Mouse (Mus musculus): ENCODE data around the gene Rpp14. TPM values are rescaled to one million over a fixed set of nuclear protein-coding genes. Genes with fewer than 3 reads are reported as not detected.
A peak's percentile ranks its signal among the peaks of the same experiment; 100 is the strongest.

Rpp14 gene
- total RNA-seq, 2 experiments from 2014 or later = 28.0 to 28.9 TPM

GRCm38 (mm10) chr14:8052661-8053060 lies 27.5 kb upstream of the Rpp14 start:
- intact Hi-C loops (cut with DNase I) = no loop called here
- no peak for DNase-seq (ENCODE audit: low spot score in 2 of 2)

- intact Hi-C loops (cut with DNase I) = no loop called here
- no peak for DNase-seq (ENCODE audit: low spot score in 2 of 2)
Observed at GRCm38 (mm10) chr14:8054310-8055102, 25.7 kb upstream of the Rpp14 start.

GRCm38 (mm10) chr14:8056076-8056475 lies 24.1 kb upstream of the Rpp14 start:
- intact Hi-C loops (cut with DNase I) = no loop called here
- DNase-seq (ENCODE audit: low spot score in 2 of 2) = no peak

- DNase-seq (ENCODE audit: low spot score in 2 of 2) = no peak
- intact Hi-C loops (cut with DNase I) = no loop called here
Observed at GRCm38 (mm10) chr14:8059938-8060337, 20.2 kb upstream of the Rpp14 start.

GRCm38 (mm10) chr14:8062076-8062475 lies 18.1 kb upstream of the Rpp14 start:
- DNase-seq (ENCODE audit: low spot score in 2 of 2) = no peak
- intact Hi-C loops (cut with DNase I) = no loop called here

GRCm38 (mm10) chr14:8062537-8063301 lies 17.4 kb upstream of the Rpp14 start:
- peak; percentile 45 for DNase-seq (ENCODE audit: low spot score in 2 of 2)
- intact Hi-C loops (cut with DNase I) = no loop called here

GRCm38 (mm10) chr14:8063835-8064785 lies 16.1 kb upstream of the Rpp14 start:
- DNase-seq (ENCODE audit: low spot score in 2 of 2) = no peak
- intact Hi-C loops (cut with DNase I) = no loop called here

GRCm38 (mm10) chr14:8080718-8081117 lies 551 bp downstream of the Rpp14 start:
- no peak for DNase-seq (ENCODE audit: low spot score in 2 of 2)

GRCm38 (mm10) chr14:8082949-8083348 lies 2.8 kb downstream of the Rpp14 start:
- intact Hi-C loops (cut with DNase I) = no loop called here
- no peak for DNase-seq (ENCODE audit: low spot score in 2 of 2)

More at GRCm38 (mm10) chr14:8080718-8081117, 551 bp downstream of the Rpp14 start:
- intact Hi-C loops (cut with DNase I) = no loop called here

- no peak for DNase-seq (ENCODE audit: low spot score in 2 of 2)
- intact Hi-C loops (cut with DNase I) = no loop called here
Observed at GRCm38 (mm10) chr14:8089016-8089415, 8.8 kb downstream of the Rpp14 start.

- intact Hi-C loops (cut with DNase I) = loop anchor here (2.0 to 10.0 kb wide), 4 partner anchors 65 to 254 kb away; partner anchors contain the start of gene Pdhb
- DNase-seq (ENCODE audit: low spot score in 2 of 2) = peak in 1 of 2 experiments; percentile 78
Observed at GRCm38 (mm10) chr14:8092573-8092972, 12.4 kb downstream of the Rpp14 start.

- intact Hi-C loops (cut with DNase I) = loop anchor here (2.0 to 10.0 kb wide), 4 partner anchors 64 to 253 kb away; partner anchors contain the start of gene Pdhb
- DNase-seq (ENCODE audit: low spot score in 2 of 2) = no peak
Observed at GRCm38 (mm10) chr14:8093427-8093826, 13.3 kb downstream of the Rpp14 start.

- intact Hi-C loops (cut with DNase I) = loop anchor here (5.0 to 10.0 kb wide), 5 partner anchors 47 to 150 kb away; partner anchors contain the start of gene Pdhb
- no peak for DNase-seq (ENCODE audit: low spot score in 2 of 2)
Observed at GRCm38 (mm10) chr14:8094931-8095561, 14.9 kb downstream of the Rpp14 start.

- DNase-seq (ENCODE audit: low spot score in 2 of 2) = no peak
- intact Hi-C loops (cut with DNase I) = loop anchor here (5.0 to 10.0 kb wide), 3 partner anchors 47 to 149 kb away; no protein-coding TSS in a partner anchor
Observed at GRCm38 (mm10) chr14:8095562-8095950, 15.4 kb downstream of the Rpp14 start.

GRCm38 (mm10) chr14:8097978-8098686 lies 18.0 kb downstream of the Rpp14 start, which contains the start of gene Pxk:
Pxk (plus strand) TSS chr14:8098211.
- peak; percentile 80 to 92 for DNase-seq (ENCODE audit: low spot score in 2 of 2)
- intact Hi-C loops (cut with DNase I) = loop anchor here (5.0 to 10.0 kb wide), 3 partner anchors 44 to 147 kb away; no protein-coding TSS in a partner anchor

GRCm38 (mm10) chr14:8098687-8098995 lies 18.5 kb downstream of the Rpp14 start:
- no peak for DNase-seq (ENCODE audit: low spot score in 2 of 2)
- intact Hi-C loops (cut with DNase I) = loop anchor here (5.0 to 10.0 kb wide), 3 partner anchors 44 to 146 kb away; no protein-coding TSS in a partner anchor

- peak in 1 of 2 experiments; percentile 40 for DNase-seq (ENCODE audit: low spot score in 2 of 2)
- intact Hi-C loops (cut with DNase I) = loop anchor here (5.0 to 10.0 kb wide), 3 partner anchors 43 to 145 kb away; no protein-coding TSS in a partner anchor
Observed at GRCm38 (mm10) chr14:8099561-8100021, 19.4 kb downstream of the Rpp14 start.

- intact Hi-C loops (cut with DNase I) = no loop called here
- DNase-seq (ENCODE audit: low spot score in 2 of 2) = no peak
Observed at GRCm38 (mm10) chr14:8101886-8102285, 21.7 kb downstream of the Rpp14 start.

All from left cerebral cortex, postnatal 14 days (tissue).